Comparison of ENCODE assay signal across 30 mouse cellular contexts in genomic region chr12:103272176-103272575, GRCm38 (mm10). TPM values are rescaled to one million over a fixed set of nuclear protein-coding genes. Genes with fewer than 3 reads are reported as not detected.
"Had no signal": no experiment of that assay in that cellular context is flagged by ENCODE, and none has a peak within 500 bp of the region (broad histone marks: within the 10 kb centered on the region; RNA-seq: fewer than 3 reads in every experiment).

No protein-coding gene starts in this region.

- H3K27me3 ChIP-seq: hindbrain, embryonic 12.5 days; intestine, embryonic 15.5 days; kidney, embryonic 15.5 days; limb, embryonic 13.5 days; limb, embryonic 15.5 days; liver, embryonic 12.5 days had no signal

- H3K4me2 ChIP-seq: heart, embryonic 12.5 days; hindbrain, embryonic 12.5 days; hindbrain, embryonic 14.5 days; intestine, embryonic 15.5 days; kidney, embryonic 15.5 days; limb, embryonic 13.5 days; limb, embryonic 15.5 days; liver, embryonic 12.5 days had no signal

- H3K9me3 ChIP-seq: heart, embryonic 10.5 days; heart, embryonic 12.5 days; hindbrain, embryonic 10.5 days; hindbrain, embryonic 12.5 days; intestine, embryonic 15.5 days; kidney, embryonic 15.5 days; limb, embryonic 13.5 days; limb, embryonic 15.5 days; liver, embryonic 12.5 days had no signal

- H3K27ac ChIP-seq: gastrocnemius, adult 2 months; heart, embryonic 10.5 days; hindbrain, embryonic 10.5 days; hindbrain, embryonic 12.5 days; hindbrain, embryonic 14.5 days; intestine, embryonic 15.5 days; kidney, embryonic 15.5 days; kidney, postnatal 0 days; limb, embryonic 13.5 days; limb, embryonic 15.5 days; liver, embryonic 12.5 days had no signal

- H3K9ac ChIP-seq: heart, embryonic 12.5 days; hindbrain, embryonic 12.5 days; hindbrain, embryonic 14.5 days; intestine, embryonic 15.5 days; kidney, embryonic 15.5 days; limb, embryonic 13.5 days; limb, embryonic 15.5 days; liver, embryonic 12.5 days had no signal

- H3K4me1 ChIP-seq: heart, embryonic 12.5 days; hindbrain, embryonic 12.5 days; intestine, embryonic 15.5 days; limb, embryonic 15.5 days; liver, embryonic 12.5 days had no signal

- H3K4me3 ChIP-seq: gastrocnemius, adult 2 months; heart, embryonic 10.5 days; heart, embryonic 12.5 days; hindbrain, embryonic 10.5 days; hindbrain, embryonic 12.5 days; intestine, embryonic 15.5 days; kidney, embryonic 15.5 days; limb, embryonic 13.5 days; limb, embryonic 15.5 days; liver, embryonic 12.5 days had no signal

- H3K36me3 ChIP-seq: heart, embryonic 10.5 days; heart, embryonic 12.5 days; hindbrain, embryonic 10.5 days; hindbrain, embryonic 12.5 days; intestine, embryonic 15.5 days; kidney, embryonic 15.5 days; limb, embryonic 13.5 days; limb, embryonic 15.5 days; liver, embryonic 12.5 days had no signal

- DNase-seq: gastrocnemius, adult 2 months; gastrocnemius, postnatal 10 days; gastrocnemius, postnatal 25 days; heart, adult 18-20 months; heart, postnatal 10 days; heart, postnatal 4 days; kidney, adult 2 months; kidney, adult 9 months; kidney, postnatal 14 days; kidney, postnatal 36 days; layer of hippocampus, postnatal 36 days; left cerebral cortex, postnatal 4 days had no signal

- ATAC-seq: hindbrain, embryonic 16.5 days; inflammation-experienced regulatory T-cells, adult 6 months; intestine, embryonic 15.5 days; intestine, postnatal 0 days; liver, embryonic 12.5 days had no signal

RNA-seq across cellular contexts. Expression of gene Prima1, which starts 30.2 kb away (rescaled TPM):
- polyA plus RNA-seq: inflammation-experienced regulatory T-cells, adult 6 months; liver, adult 2 months; liver, embryonic 12.5 days had no signal

RNA-seq across cellular contexts. Expression of gene Fam181a, which starts 38.6 kb away (rescaled TPM):
- polyA plus RNA-seq: heart, embryonic 10.5 days; heart, embryonic 16.5 days; inflammation-experienced regulatory T-cells, adult 6 months; intestine, postnatal 0 days; kidney, embryonic 15.5 days; kidney, postnatal 0 days; large intestine, adult 2 months; limb, embryonic 11.5 days; limb, embryonic 15.5 days; liver, adult 2 months; liver, embryonic 12.5 days had no signal
